Mouse (Mus musculus) common myeloid progenitor, adult 5-6 weeks (primary cell): ENCODE measurements around the gene Neurod6. TPM values are rescaled to one million over a fixed set of nuclear protein-coding genes. Genes with fewer than 3 reads are reported as not detected.
A peak's percentile ranks its signal among the peaks of the same experiment; 100 is the strongest.

ENCODE experiments used
- ATAC-seq: replicated peaks from 2 replicates; pipeline ENCODE4 v1.8.0; 2016; ENCODE audit warnings: low read depth, mild to moderate bottlenecking, moderate TSS enrichment, inconsistent platforms; ENCODE audit not compliant: poor library complexity, severe bottlenecking
- total RNA-seq: library from RNA; stranded (forward); fragments of 200-1000, 187-1606 nt; gene quantifications from 2 replicates; pipeline ENCODE4 v1.2.3, GENCODE M21; 2017

The Neurod6 gene
- not detected in 2 replicates for total RNA-seq

GRCm38 (mm10) chr6:55680974-55681373 is at the start of gene Neurod6:
TSS of gene Neurod6 (minus strand) at chr6:55681263.
- no peak for ATAC-seq

GRCm38 (mm10) chr6:55717209-55717608 is 36.1 kb upstream of the Neurod6 start:
- peak; percentile 95 for ATAC-seq

- no peak for ATAC-seq
Observed at GRCm38 (mm10) chr6:55715446-55715845, 34.4 kb upstream of the Neurod6 start.

- 0 out of 2 replicates have a peak, but pooled peaks have one; percentile 58 for ATAC-seq
Observed at GRCm38 (mm10) chr6:55710913-55711312, 29.9 kb upstream of the Neurod6 start.

GRCm38 (mm10) chr6:55704759-55705104 is 23.7 kb upstream of the Neurod6 start:
- no peak for ATAC-seq

- ATAC-seq, result no peak
Observed at GRCm38 (mm10) chr6:55704061-55704758, 23.1 kb upstream of the Neurod6 start.

- peak; percentile 42; the same call in 1 of the 2 replicates for ATAC-seq
Observed at GRCm38 (mm10) chr6:55700392-55701386, 19.6 kb upstream of the Neurod6 start.

- no peak for ATAC-seq
Observed at GRCm38 (mm10) chr6:55690015-55690531, 9.0 kb upstream of the Neurod6 start.

- ATAC-seq, result no peak
Observed at GRCm38 (mm10) chr6:55683506-55683905, 2.4 kb upstream of the Neurod6 start.

- no peak for ATAC-seq
Observed at GRCm38 (mm10) chr6:55682886-55683285, 1.8 kb upstream of the Neurod6 start.

- ATAC-seq, result no peak
Observed at GRCm38 (mm10) chr6:55678571-55679185, 2.4 kb downstream of the Neurod6 start.

GRCm38 (mm10) chr6:55677326-55677725 is 3.7 kb downstream of the Neurod6 start:
- no peak for ATAC-seq

- ATAC-seq, result peak; percentile 90
Observed at GRCm38 (mm10) chr6:55676663-55677311, 4.3 kb downstream of the Neurod6 start.

- no peak for ATAC-seq
Observed at GRCm38 (mm10) chr6:55676141-55676662, 4.9 kb downstream of the Neurod6 start.

GRCm38 (mm10) chr6:55667801-55668200 is 13.3 kb downstream of the Neurod6 start:
- no peak for ATAC-seq

GRCm38 (mm10) chr6:55661126-55661915 is 19.7 kb downstream of the Neurod6 start:
- ATAC-seq, result no peak

GRCm38 (mm10) chr6:55649996-55650395 is 31.1 kb downstream of the Neurod6 start:
- no peak for ATAC-seq

- no peak for ATAC-seq
Observed at GRCm38 (mm10) chr6:55649581-55649980, 31.5 kb downstream of the Neurod6 start.

GRCm38 (mm10) chr6:55648886-55649285 is 32.2 kb downstream of the Neurod6 start:
- ATAC-seq, result no peak
